Mouse (Mus musculus) cerebellum, adult 9-10 months (tissue): ENCODE data around the gene Diaph2.
A peak's percentile ranks its signal among the peaks of the same experiment; 100 is the strongest.
"Not testable (repeated sequence)": the region's sequence is repeated elsewhere in the genome, so short reads cannot be mapped to it uniquely, and the experiment has no call there.

Experiments used
- DNase-seq: peaks from one replicate; pipeline ENCODE4 v3.0.0; 2022

Diaph2 gene

DNA sequence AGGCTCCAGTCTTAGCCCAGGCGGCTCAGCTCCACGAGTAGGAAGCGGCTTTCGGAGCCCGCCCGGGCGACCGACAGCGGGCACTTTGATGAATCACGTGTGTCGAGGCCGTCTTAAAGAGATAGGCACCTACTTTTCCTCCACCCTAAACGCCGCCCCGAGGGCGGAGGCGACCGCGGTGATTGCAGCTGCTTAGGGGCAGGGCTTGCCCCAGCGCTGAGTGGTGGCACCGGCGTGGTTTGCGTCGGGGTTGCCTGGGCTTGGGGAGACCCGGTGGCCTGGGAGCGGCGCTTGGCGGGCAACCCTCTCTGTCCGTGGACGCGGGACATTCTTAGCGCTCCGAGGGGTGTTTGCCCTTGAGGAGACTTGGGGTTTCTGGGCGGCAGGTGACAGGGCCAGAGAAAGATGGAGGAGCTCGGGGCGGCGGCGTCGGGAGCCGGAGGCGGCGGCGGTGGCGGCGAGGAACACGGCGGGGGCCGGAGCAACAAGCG lies at the start of gene Diaph2:
TSS of gene Diaph2 (plus strand) at position 172 of the 491 bp plus-strand sequence.
- DNase-seq, result peak; percentile 80

DNA sequence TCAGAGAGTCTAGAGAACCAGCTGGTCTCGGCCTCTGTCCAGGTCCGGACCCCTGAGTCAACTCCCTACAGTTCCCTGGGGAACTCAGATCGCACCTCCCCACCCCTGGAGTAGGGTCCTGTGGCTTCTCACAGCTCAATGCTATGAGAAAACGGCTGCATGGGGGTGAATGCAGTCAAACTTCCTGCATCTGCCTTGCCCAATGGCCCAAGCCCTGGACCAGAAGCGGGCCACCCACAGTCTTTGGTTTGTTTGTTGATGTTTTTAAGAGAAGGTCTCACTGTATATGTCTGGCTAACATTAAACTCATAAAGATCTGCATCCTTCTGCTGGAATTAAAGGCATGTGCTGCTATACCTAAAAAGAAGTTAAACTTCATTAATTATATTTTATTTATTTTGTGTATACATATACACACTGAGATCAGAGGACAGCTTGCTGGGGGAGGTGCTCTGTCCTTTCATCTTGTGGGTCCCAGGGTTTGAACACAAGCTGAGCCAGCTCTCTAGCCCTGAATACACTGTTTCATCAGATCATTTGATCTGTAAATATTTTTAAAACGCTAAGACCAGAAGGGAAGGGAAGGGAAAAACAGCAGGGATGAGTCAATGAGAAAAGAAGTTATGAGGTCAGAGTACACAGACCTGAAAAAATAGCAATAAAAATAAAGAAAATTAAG lies 47.8 kb upstream of the Diaph2 start:
- no peak for DNase-seq

DNA sequence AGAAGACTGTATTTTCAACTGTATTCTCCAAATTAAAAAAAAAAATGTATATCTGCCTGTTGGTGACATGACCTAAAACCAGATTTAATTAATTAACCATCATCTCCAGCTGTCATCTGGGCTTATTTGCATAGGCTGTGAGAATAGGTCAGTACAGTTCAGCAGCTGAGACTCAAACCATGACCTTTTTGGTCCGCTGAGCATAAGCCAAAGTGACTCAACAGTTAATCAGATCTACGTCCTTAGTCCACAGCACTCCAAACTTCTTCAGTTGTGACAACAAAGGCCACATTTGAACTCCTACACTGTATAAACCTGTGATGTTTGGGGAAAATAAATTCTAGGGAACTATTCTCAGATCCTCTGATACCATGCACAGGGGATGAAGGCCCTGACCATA lies 39.9 kb upstream of the Diaph2 start:
- DNase-seq, result no peak

DNA sequence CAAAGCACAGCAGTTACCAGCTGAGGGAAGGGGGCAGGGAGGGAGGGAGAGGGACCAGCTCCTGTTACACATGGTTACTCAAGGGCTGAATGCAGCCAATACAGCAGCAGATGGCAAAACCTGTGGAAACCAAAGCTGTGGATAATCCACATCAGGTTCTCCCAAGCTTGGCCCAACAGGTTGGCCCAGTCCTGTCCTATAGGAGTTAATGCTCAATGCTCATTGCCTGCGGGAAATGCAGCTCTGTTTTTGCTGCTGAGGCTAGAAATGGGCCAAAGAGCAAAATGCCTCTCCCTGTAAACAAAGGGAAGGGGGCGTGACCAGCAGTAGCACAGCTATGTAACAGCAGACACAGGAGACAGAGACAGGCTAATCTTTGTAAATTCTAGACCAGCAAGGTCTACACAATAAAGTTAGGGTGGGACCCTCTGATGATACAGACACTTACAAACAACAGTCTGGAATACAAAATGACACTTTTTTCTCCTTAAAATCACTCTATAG lies 20.8 kb upstream of the Diaph2 start:
- DNase-seq, result no peak

DNA sequence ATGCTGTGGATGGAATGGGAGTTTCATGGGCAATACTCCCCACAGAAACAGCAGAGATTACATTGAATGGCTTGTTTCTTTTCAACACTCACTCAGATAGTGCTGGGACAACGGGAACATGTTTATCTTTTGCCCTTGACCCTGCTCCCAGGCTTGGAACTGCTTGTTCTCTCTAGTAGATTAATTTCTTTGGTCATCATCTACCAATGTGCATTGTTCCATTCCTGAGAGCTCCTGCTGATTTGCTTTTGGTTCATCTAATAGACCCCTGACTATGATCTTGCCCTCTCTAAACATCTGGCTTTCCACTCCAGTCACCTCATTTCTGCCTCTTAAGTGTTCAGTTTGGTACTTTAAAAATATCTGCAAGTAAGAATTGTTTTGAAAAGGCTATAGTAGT lies 13.0 kb upstream of the Diaph2 start:
- no peak for DNase-seq

DNA sequence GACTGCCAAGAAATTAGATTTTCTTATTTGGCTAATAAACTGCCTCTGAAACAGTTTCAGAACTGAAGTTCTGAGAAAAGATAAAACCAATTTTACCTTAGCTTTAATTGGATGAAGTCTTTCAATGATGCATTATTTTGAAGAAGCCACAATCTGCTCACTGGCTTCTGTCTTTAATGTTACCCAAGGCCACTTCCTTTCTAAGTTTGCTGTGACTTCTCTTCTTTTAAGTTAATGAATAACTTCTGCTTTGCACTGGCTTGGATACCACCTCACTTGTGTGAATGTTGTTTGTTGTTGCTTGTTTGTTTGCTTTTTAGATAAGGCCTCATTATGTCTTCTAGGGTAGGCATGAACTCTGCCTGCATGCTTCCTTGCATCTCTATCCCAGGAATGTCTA lies 10.3 kb upstream of the Diaph2 start:
- DNase-seq, result no peak

DNA sequence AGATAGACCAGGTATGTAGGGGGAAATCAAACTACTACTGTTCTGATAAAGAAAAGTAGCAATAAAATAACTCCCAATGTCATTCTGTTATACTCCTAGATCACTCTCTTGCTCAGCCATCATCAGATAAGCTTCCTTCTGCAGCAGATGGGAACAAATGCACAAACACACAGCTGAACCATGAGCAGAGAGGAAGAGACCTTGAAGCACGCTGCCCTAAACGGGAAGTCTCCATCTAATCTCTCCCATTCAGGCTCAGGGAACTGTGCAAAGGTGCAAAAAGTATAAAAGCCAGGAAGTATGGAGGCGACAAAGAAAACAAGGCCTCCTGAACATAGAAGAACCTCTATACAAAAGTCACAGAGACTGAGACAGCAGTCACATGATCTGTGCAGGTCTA lies 6.6 kb upstream of the Diaph2 start:
- DNase-seq, result no peak

DNA sequence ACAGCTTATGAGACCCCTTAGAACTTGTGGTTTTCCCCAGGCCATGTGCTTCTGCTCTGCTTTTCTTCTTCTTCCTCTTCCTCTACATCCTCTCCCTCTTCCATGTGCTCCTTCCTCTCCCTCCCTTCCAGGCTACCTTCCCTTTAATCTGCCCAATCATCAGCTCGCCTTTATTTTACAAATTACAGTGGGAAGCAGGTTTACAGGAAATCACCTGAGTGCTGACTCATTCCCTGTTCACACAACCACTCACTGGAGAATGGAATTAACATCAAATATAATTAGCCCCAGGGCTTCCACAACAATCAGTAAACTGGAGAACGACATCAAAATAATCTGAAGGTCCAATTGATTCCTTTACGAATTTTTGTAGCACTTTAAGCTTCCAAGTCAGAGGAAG lies 3.6 kb upstream of the Diaph2 start:
- no peak for DNase-seq

DNA sequence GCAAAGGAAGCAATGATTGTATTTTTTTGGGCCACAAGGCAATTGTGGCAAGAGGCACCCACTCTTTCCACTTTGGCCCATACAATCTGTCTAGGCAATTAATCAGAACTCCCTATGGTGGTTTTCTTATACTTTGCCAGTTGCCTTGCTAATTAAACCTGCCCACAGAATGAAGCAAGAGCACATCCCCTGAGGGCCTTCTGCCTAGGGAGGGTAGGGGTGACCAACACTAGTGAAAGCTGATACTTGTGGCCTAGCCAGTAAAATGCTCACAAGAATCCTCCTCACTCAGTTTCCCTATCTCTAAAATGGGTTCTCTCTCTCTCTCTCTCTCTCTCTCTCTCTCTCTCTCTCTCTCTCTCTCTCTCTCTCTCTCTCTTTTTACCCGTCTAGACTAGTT lies 440 bp upstream of the Diaph2 start:
- no peak for DNase-seq

DNA sequence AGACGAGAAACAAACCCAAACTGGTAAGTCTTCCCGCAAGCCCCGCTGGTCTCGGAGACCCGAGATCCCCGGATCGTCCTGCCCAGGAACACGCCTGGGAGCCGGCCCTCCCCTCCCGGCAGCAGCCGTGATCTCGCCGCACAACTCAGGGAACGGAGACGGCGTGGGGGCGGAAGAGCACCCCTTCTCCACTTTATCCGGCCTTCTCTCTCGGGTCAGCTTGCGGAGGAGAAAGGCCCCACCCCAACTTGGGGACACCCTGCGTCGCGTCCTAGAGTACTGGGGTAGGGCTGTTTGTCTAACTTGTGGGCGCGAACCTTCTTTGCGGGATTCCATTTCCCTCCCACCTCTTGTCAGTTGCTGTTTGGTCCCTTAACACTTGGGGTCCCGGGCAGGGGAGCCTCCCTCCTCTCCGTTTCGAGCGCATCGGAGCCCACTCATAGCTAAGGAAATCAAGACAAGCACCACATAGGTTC lies 590 bp downstream of the Diaph2 start:
- peak; percentile 31 for DNase-seq

DNA sequence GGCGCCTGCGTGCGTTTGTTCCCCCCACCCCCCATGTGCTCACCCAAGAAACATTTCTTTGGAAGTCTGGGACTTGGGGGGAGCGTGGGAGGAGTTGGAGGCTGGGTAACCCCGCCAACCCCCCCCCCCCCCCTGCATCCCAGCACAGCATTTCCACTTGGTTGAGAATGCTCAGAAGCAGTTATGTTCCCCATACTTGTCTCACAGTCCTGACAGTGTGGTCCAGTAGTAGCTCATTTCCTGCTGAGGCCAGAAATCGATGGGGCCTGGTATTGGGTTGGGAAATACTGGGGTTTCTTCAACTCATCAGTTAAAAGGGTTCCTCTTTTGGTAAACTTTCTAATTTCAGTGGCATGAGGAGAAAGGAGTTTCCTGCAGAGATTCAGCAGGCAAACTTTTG lies 1.1 kb downstream of the Diaph2 start:
- DNase-seq, result no peak

DNA sequence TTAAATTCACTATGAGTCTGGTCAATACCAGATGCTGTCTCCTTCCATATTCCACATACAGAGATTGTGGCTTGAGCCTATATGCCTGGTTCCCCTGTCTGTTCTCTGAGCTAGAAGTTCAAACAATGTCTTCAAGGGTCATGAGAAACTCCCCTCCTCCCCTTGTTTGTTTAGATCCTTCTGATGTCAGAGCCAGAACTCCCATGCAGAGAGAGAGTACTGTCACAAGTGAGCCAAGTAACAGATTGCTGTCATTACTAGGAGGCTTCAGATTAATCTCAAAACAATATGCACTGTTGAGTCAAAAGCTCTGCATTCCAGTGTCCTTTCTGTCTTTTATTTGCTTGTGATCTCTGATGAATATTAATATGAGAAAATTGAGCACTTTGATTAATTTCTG lies 7.1 kb downstream of the Diaph2 start:
- DNase-seq, result no peak

DNA sequence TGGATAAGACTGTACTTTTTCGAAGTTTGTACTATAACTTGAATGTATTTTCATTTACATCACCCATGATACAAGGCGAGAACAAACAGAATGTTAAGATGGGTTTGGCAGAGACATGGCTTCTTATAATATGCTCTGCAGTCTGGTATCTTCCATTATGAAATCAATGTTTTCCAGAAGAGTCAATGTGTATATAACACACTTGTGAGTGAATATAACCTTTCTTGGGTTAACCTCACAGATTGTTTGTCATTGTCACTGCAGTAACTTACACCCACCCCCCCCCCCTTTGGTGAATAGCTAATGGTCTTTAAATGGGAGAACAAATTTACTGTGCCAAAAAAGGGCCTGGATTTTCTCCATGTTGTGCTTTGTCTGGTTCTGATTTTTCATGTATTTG lies 13.1 kb downstream of the Diaph2 start:
- DNase-seq, result no peak

DNA sequence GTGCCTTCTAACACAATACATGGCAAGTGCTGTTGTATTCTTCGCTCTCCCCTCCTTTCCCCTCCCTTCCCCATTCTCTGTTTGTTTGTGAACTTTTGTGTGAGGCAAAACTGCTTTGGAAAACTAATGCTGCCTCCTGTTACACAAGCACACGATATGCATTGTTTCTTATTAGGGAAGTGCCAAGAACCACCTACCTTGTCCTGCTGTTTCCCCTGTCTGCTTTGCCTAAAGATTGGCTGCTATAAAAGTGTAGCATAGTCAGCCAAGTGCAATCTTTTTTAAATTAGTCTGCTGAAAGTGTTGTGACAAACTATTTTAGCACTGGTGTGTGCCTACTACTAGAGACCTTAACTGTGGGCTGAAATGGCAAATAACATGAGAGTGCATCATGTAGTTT lies 15.8 kb downstream of the Diaph2 start:
- DNase-seq, result no peak

DNA sequence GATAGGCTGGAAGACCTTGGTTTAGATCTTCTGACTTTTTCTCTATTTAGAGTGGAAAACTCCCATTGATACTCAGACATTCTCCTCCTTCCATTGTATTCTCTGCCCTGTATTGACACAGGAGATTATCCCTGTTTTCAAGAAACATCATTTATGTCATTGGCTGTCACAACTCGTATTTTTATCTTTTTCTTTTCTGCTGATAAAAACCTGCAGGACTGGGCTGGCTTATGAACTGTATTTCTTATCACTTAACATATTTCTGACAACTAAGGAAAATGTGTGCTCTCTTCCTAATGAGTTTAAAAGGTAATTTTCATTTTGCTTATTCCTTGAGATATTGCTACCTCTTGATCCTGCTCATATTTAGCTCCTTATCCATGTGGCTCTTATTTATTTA lies 17.3 kb downstream of the Diaph2 start:
- DNase-seq, result no peak

DNA sequence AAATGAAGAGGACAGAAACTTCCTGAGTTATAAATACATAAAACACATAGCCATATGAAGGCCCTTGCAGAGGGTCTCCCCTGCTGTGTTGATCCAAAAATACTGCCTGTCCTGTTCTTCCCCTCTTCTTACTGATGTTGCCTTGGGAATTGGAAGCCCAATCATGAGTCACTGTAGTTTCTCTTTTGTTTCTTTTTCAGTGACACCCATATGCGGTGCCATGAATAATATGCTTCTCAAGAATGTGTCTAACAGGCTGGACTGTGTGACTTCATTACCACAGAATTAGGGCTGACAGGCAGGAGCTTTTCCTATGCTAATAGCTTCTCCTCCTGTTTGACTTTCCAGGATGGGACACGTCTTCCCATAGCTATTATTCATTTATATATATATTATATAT lies 21.1 kb downstream of the Diaph2 start:
- DNase-seq, result no peak

DNA sequence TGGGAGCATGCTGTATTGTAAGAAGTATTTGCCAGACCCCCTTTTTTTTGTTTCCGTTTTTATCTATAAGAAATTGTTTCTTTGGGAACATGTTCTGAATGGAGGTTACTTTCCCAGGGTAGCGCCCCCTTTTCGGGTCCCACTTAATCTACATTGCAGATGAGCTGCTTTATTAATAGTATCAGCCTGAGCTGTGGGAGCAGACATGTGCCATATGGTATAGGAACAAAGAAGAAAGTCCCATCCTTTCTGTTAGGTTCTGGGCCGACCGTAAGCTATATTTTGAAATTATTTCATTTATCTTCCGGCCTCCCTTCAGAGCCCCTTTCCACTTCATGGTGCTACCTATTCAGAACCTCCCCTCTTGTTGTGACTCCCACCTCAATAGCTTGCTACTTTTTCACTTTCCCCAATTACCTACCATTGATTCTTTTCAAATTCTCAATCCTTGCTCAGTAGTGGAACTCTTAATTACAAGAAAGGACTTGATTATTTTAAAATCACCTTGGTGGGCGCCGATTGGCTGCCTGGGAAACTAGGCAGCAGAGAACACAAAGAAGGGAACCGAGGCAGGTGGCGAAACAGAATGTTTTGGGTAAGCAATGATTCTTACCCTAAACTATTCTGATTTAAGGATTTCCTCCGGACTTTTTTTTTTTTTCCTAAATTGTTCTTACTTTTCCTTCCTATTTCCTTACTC lies 24.2 kb downstream of the Diaph2 start:
- no peak for DNase-seq

DNA sequence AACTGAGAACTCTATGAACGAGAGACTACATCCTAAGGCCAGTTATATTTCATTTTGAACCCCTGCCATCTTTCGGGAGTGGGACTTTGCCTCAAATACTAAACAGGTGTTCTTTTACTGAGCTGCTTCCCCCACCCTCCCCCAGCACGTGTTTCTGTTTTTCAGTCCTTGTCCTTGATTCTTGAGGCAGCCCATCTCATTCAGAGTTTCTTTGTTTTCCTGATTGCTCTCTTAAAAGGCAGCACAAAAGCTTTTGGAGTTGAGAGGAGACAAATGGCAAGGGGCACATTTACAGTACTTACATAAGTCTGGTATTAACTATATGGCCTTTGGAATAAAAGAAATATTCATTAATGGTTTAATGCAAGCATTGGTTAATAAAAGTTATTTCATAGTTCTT lies 24.9 kb downstream of the Diaph2 start:
- no peak for DNase-seq

DNA sequence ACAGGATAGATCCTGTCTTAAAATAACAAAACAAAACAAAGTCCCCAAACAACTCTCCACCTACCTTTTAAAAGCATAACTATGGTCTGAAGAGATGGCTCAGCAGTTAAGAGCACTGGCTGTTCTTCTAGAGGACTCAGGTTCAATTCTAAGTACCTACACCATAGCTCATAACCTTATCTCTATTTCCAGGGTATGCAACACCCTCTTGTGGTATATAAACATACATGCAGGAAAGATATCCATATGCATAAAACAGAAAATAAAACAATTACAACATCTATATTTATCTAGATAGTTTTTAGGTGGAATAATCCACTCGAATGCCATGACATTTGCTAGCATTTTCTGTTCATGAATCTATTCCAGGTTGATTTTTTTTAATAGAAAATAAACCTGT lies 27.2 kb downstream of the Diaph2 start:
- DNase-seq, result no peak

DNA sequence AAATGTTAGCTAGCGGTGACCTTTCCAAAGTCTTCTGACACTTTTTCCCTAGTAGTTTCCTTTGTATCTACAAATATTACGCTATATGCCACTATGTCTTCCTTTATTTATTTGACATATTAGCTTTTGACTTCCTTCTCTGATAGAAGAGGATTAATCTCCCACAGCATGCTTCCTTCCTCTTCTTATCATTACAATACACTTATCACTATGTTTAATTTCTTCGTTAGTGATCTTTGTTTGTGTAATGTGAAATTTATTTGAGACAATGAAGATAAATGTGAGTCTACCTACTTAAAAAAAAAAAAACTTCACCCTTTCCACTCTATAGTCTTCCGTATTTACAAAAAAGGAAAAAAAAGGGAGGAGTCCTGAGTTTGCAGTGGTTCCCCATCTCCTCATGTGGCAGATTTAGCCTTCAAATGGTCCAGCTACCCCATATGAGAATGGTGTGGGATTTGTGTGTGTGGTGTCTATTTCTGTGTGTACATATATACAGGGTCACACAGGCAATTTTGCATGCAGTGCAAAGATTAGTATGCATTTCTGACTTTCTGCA lies 27.9 kb downstream of the Diaph2 start:
- no peak for DNase-seq

DNA sequence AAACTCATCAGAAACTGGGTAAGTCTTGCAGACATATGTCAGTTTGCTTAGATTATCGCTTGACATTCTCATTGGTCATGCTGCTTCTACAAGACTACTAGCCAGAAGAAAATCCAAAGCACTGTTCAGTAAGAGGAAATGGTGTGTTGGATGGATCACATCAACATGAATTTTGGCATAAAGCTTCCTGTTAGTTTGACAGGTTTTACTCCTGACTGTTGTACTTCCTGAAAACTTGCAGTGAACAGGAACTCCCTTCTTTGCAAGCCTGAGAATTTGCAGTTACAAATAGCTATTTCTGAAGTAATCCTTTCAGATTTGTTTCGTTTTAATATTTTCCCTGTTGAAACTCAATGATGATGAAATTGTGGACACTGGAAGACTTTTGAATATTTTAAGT lies 32.3 kb downstream of the Diaph2 start:
- DNase-seq, result no peak

DNA sequence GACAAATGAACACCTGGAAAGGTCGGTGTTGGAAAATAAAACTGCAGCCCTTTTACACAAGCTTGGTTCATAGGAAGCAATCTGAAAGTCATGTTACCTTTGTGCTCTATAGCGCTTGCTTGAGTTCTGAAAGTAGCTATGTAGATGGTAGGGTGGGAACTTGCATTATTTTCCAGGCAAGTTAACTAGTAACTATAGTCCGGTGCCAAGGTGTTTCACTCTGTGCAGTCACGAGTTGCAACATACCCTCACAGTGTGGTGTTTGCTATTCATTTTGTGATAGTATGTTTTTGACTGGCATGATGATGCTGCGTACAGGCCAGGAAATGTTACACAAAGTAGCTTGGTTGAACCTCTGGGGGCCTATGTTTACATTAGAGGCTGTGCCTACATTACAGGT lies 34.5 kb downstream of the Diaph2 start:
- no peak for DNase-seq

DNA sequence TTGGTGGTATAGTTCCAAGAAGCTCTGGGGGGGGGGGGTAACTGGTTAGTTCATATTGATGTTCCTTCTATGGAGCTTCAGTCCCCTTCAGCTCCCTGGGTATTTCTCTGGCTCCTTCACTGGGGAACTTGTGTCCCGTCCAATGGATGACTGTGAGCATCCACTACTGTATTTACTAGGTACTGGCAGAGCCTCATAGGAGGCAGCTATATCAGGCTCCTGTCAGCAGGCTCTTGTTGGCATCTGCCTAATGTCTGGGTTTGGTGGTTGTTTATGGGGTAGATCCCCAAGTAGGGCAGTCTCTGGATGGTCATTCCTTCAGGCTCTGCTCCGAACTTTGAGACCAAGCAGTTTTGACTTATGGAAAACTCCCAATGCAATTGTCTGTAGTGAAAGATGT lies 50.4 kb downstream of the Diaph2 start:
- DNase-seq, result not testable (repeated sequence)

DNA sequence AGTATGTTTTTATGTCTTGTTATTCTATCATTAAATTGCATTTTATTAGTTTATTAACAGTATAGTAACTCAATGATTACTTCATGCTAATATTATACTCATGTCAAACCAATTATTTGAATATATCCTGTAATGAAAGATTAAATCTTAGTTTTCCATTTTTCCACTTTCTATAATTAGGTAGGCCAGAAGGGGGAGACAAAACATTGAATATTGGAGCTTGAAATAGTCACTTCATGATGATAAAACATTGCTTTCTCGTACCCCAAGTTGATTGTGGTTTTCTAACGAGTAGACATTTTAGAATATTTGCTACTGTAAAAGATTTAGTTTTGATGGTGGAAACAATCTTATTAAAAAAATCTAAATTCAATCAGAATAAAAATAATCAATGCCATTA lies 82.4 kb downstream of the Diaph2 start:
- peak; percentile 45 for DNase-seq
